In the genomic region with DNA sequence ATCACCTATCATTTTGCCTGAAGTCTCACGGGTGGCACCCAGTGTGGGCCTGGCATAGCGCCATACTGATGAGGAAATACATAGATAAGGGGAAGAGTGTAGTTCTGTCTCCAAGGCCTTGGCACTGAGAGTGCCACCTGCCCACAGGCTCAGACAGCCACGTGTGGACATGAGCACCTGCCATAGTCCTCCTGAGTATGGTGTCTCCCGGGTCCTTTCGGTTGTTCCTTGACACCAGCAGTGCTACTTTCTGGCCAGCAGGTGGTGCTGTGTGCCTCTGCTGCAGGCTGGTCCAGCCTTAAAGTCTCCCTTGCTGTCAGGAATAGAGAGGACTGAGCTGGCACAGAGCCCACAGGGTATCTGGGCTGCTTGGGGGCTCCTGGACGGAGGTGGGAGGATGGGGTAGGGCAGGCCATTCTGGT, we compare ENCODE assay signal across 8 mouse cellular contexts. TPM values are rescaled to one million over a fixed set of nuclear protein-coding genes. Genes with fewer than 3 reads are reported as not detected.
DNase-seq lines count a peak whose midpoint lies in the region; ATAC-seq and TF ChIP-seq lines count a peak whose summit lies in the region.

No protein-coding gene starts in this region.

- H3K4me3 ChIP-seq in embryonic facial prominence, embryonic 14.5 days (ENCODE audit: low read depth, low read length): no peak overlapping the region
- no peak overlapping the region for H3K4me3 ChIP-seq in limb, embryonic 14.5 days (replicated peaks; ENCODE audit: low read length)
- H3K4me3 ChIP-seq in midbrain, embryonic 16.5 days (ENCODE audit: low read depth, low read length): no peak overlapping the region
- H3K4me3 ChIP-seq in spleen, adult 2 months (ENCODE audit: extremely low read depth, insufficient read depth, insufficient read length): no peak overlapping the region

- no peaks in the 10 kb centered on the region for H3K27me3 ChIP-seq in embryonic facial prominence, embryonic 14.5 days (replicated peaks; ENCODE audit: control insufficient read depth, insufficient read depth, low read length)
- H3K27me3 ChIP-seq in limb, embryonic 14.5 days (ENCODE audit: control insufficient read depth, insufficient read depth, low read length): no peaks in the 10 kb centered on the region
- no peaks in the 10 kb centered on the region for H3K27me3 ChIP-seq in midbrain, embryonic 16.5 days (ENCODE audit: control insufficient read depth, insufficient read depth, low read depth, low read length)
- no peaks in the 10 kb centered on the region for H3K27me3 ChIP-seq in spleen, adult 2 months (ENCODE audit: control insufficient read depth, insufficient read depth, low read length)

- peak; percentile 69 for ATAC-seq in embryonic facial prominence, embryonic 14.5 days (ENCODE audit: low read depth)
- peak; percentile 71 for ATAC-seq in limb, embryonic 14.5 days (ENCODE audit: low FRiP score, low read depth)
- ATAC-seq in midbrain, embryonic 16.5 days: peak; percentile 70

- peak overlapping the region; percentile 32; the same call in 1 of the 2 replicates for H3K4me2 ChIP-seq in embryonic facial prominence, embryonic 14.5 days (ENCODE audit: low read depth, low read length)
- peak overlapping the region; percentile 22 for H3K4me2 ChIP-seq in limb, embryonic 14.5 days (replicated peaks; ENCODE audit: low read depth, low read length, severe bottlenecking)
- no peak overlapping the region for H3K4me2 ChIP-seq in midbrain, embryonic 16.5 days (ENCODE audit: low read length)

- TF ChIP-seq POLR2A in limb, embryonic 14.5 days (IDR thresholded peaks at IDR 0.05; ENCODE audit: borderline replicate concordance, extremely low read depth, insufficient read depth, insufficient read length): no peak
- no peak for TF ChIP-seq POLR2A in spleen, adult 2 months (IDR thresholded peaks at IDR 0.05; ENCODE audit: low read depth, low read length)

- no peak overlapping the region for H3K9ac ChIP-seq in embryonic facial prominence, embryonic 14.5 days (ENCODE audit: low read depth, low read length)
- H3K9ac ChIP-seq in limb, embryonic 14.5 days (ENCODE audit: low read depth, low read length, severe bottlenecking): no peak overlapping the region
- H3K9ac ChIP-seq in midbrain, embryonic 16.5 days (ENCODE audit: low read depth, low read length): no peak overlapping the region

- H3K4me1 ChIP-seq in embryonic facial prominence, embryonic 14.5 days (ENCODE audit: control insufficient read depth, insufficient read depth, low read length): peaks cover 17% of the 10 kb centered on the region; the same call in 1 of the 2 replicates
- H3K4me1 ChIP-seq in limb, embryonic 14.5 days (ENCODE audit: control insufficient read depth, insufficient read depth, low read length): peaks cover 19% of the 10 kb centered on the region
- peaks cover 15% of the 10 kb centered on the region; the same call in 1 of the 2 replicates for H3K4me1 ChIP-seq in midbrain, embryonic 16.5 days (ENCODE audit: control insufficient read depth, insufficient read depth, low read length)
- peaks cover 40% of the 10 kb centered on the region for H3K4me1 ChIP-seq in spleen, adult 2 months (ENCODE audit: control insufficient read depth, insufficient read depth, insufficient read length)

- DNase-seq in 3T3-L1 (ENCODE audit: low read depth, low spot score): peak; percentile 85
- DNase-seq in adrenal gland, postnatal 4 days (ENCODE audit: low spot score in 2 of 2): peak; percentile 46 to 69
- peak; percentile 91 for DNase-seq in embryonic facial prominence, embryonic 14.5 days (ENCODE audit: low spot score)
- peak; percentile 84 for DNase-seq in heart, adult 8-10 months (ENCODE audit: low spot score)
- peak; percentile 66 to 77 for DNase-seq in kidney, adult 8-10 months
- DNase-seq in limb, embryonic 14.5 days (ENCODE audit: low spot score): peak; percentile 86
- DNase-seq in spleen, adult 2 months (ENCODE audit: low read depth in 1 of 2, low spot score in 2 of 2): peak; percentile 69 to 80

- WGBS in embryonic facial prominence, embryonic 14.5 days: 13% methylated on average over 6 of the region's 6 CpGs
- 20% methylated on average over 6 of the region's 6 CpGs for WGBS in limb, embryonic 14.5 days
- 18% methylated on average over 6 of the region's 6 CpGs for WGBS in midbrain, embryonic 16.5 days
- WGBS in spleen, adult 2 months: 8% methylated on average over 6 of the region's 6 CpGs

- H3K27ac ChIP-seq in embryonic facial prominence, embryonic 14.5 days (replicated peaks; ENCODE audit: low read depth, low read length): no peak overlapping the region
- no peak overlapping the region for H3K27ac ChIP-seq in limb, embryonic 14.5 days (replicated peaks; ENCODE audit: low read depth, low read length)
- no peak overlapping the region for H3K27ac ChIP-seq in midbrain, embryonic 16.5 days (ENCODE audit: low read length)
- no peak overlapping the region for H3K27ac ChIP-seq in spleen, adult 2 months (ENCODE audit: insufficient read depth, low read length)

- no peaks in the 10 kb centered on the region for H3K9me3 ChIP-seq in embryonic facial prominence, embryonic 14.5 days (ENCODE audit: control insufficient read depth, low read length)
- no peaks in the 10 kb centered on the region for H3K9me3 ChIP-seq in limb, embryonic 14.5 days (ENCODE audit: control insufficient read depth, low read length)
- no peaks in the 10 kb centered on the region for H3K9me3 ChIP-seq in midbrain, embryonic 16.5 days (replicated peaks; ENCODE audit: control insufficient read depth, low read length, poor library complexity, severe bottlenecking)

- peak; percentile 97 for TF ChIP-seq CTCF in spleen, adult 2 months (IDR thresholded peaks at IDR 0.05; ENCODE audit: extremely low read depth, insufficient read depth, insufficient read length, insufficient replicate concordance)

- H3K36me3 ChIP-seq in embryonic facial prominence, embryonic 14.5 days (ENCODE audit: control insufficient read depth, insufficient read depth, low read length): no peaks in the 10 kb centered on the region
- no peaks in the 10 kb centered on the region for H3K36me3 ChIP-seq in limb, embryonic 14.5 days (ENCODE audit: control insufficient read depth, insufficient read depth, low read length)
- no peaks in the 10 kb centered on the region for H3K36me3 ChIP-seq in midbrain, embryonic 16.5 days (ENCODE audit: control insufficient read depth, insufficient read depth, low read length)
- H3K36me3 ChIP-seq in spleen, adult 2 months (ENCODE audit: control insufficient read depth, insufficient read depth, low read length): no peaks in the 10 kb centered on the region

RNA-seq across cellular contexts. Expression of a gene that starts 36.1 kb away (rescaled TPM):
- total RNA-seq in adrenal gland, postnatal 4 days (2021): 1 to 10 TPM; 5.6 to 6.5 TPM
- 10.5 and 12.7 TPM in 2 replicates for polyA plus RNA-seq in embryonic facial prominence, embryonic 14.5 days (2014; fragmentation: Nextera tagmentation; extraction: Ambion mirVana)
- total RNA-seq in heart, adult 8-10 months (2022): 1 to 10 TPM in 3 of 4 experiments, under 1 TPM in 1; 0.75 to 3.6 (median 1.5) TPM
- polyA plus RNA-seq in limb, embryonic 14.5 days (2012; rRNA removed): 9.4 and 10.8 TPM in 2 replicates
- polyA plus RNA-seq in limb, embryonic 14.5 days (2014; fragmentation: Nextera tagmentation; extraction: Ambion mirVana): 6.2 and 8.4 TPM in 2 replicates
- polyA plus RNA-seq in midbrain, embryonic 16.5 days (2015; fragmentation: Nextera tagmentation; extraction: Ambion mirVana): 8.6 and 12.7 TPM in 2 replicates
- polyA plus RNA-seq in spleen, adult 2 months (2012; rRNA removed): 268 and 346 TPM in 2 replicates

RNA-seq across cellular contexts. Expression of a gene that starts 49.1 kb away (rescaled TPM):
- 100 to 1,000 TPM; 309 to 341 TPM for total RNA-seq in adrenal gland, postnatal 4 days (2021)
- 396 and 441 TPM in 2 replicates for polyA plus RNA-seq in embryonic facial prominence, embryonic 14.5 days (2014; fragmentation: Nextera tagmentation; extraction: Ambion mirVana)
- 100 to 1,000 TPM; 196 to 220 (median 210) TPM for total RNA-seq in heart, adult 8-10 months (2022)
- 469 and 541 TPM in 2 replicates for polyA plus RNA-seq in limb, embryonic 14.5 days (2012; rRNA removed)
- polyA plus RNA-seq in limb, embryonic 14.5 days (2014; fragmentation: Nextera tagmentation; extraction: Ambion mirVana): 420 and 443 TPM in 2 replicates
- polyA plus RNA-seq in midbrain, embryonic 16.5 days (2015; fragmentation: Nextera tagmentation; extraction: Ambion mirVana): 463 and 470 TPM in 2 replicates
- polyA plus RNA-seq in spleen, adult 2 months (2012; rRNA removed): 145 and 212 TPM in 2 replicates

Comparison
In these comparisons a context has a peak if more than half of its experiments do, and no peak if none do; other contexts are left out.
1. RNA of a gene that starts 36.1 kb away (polyA plus RNA-seq): 268 to 346 TPM in spleen, adult 2 months; 8.6 to 12.7 TPM in midbrain, embryonic 16.5 days, 10.5 to 12.7 TPM in embryonic facial prominence, embryonic 14.5 days and 6.2 to 10.8 TPM in limb, embryonic 14.5 days; every median in the first group is over 10 times any median in the second.
2. Peak in every context shown above with its lines, with median percentiles within 50 percentile points of each other: DNase-seq and ATAC-seq.